Mouse (Mus musculus) G1E (cell line): ENCODE measurements at regions not wholly inside any gene's neighbourhood (a gene's known extent, or its start where the extent isn't known, plus 50 kb on each side); places are given as distances from the start of the nearest gene placed in this dataset.

Source experiments
- CTCF ChIP-seq: IDR thresholded peaks from 2 replicates; pipeline ENCODE4 v1.5.1; 2012; ENCODE audit warnings: low read depth, low read length, inconsistent platforms, mixed read lengths
- GATA1 ChIP-seq: IDR thresholded peaks from 2 replicates; pipeline ENCODE4 v1.6.1; 2012; ENCODE audit warnings: borderline replicate concordance, low read length, inconsistent platforms, mixed read lengths

DNA sequence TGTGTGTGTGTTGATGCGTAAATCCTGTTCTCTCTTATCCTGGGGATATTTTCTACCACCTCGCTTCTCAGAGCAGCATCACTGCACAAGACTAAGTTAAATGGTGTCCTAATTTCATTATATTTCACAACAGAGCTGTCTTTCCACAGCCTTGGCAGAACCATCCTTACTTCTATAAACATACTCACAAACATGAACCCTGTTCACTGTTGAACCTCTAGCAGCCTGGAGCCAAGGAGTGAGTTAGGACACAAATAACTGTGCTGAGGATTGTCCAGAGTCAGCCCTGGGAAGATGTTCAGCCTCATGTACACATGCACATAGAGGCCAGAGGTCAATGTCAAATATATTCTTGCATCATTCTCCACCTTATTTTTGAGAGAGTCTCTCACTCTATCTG is 580.3 kb upstream of the Tbl1xr1 start:
- no peak for TF ChIP-seq CTCF
- TF ChIP-seq GATA1, result no peak
